Mouse (Mus musculus): Measurements from ENCODE around the gene Vmn2r114. TPM values are rescaled to one million over a fixed set of nuclear protein-coding genes. Genes with fewer than 3 reads are reported as not detected.
"Not testable (repeated sequence)": the region's sequence is repeated elsewhere in the genome, so short reads cannot be mapped to it uniquely, and the experiment has no call there.

Gene Vmn2r114
- not detected for total RNA-seq (2022)

- not testable (repeated sequence) for DNase-seq (ENCODE audit: low spot score in 2 of 2)
These were observed at the start of gene Vmn2r114 for GRCm38 (mm10) chr17:23312437-23312836. TSS of gene Vmn2r114 (minus strand) at chr17:23312537.

GRCm38 (mm10) chr17:23351644-23352043 is 39.3 kb upstream of the Vmn2r114 start:
- DNase-seq (ENCODE audit: low spot score in 2 of 2) = no peak

- not testable (repeated sequence) for DNase-seq (ENCODE audit: low spot score in 2 of 2)
These were observed 31.1 kb upstream of the Vmn2r114 start, which contains the start of gene Vmn2r115 for GRCm38 (mm10) chr17:23343441-23343840. TSS of gene Vmn2r115 (plus strand) at chr17:23343741.

GRCm38 (mm10) chr17:23330657-23331056 is 18.3 kb upstream of the Vmn2r114 start:
- no peak for DNase-seq (ENCODE audit: low spot score in 2 of 2)

Other genes starting within 250 kb of the Vmn2r114 start
- gene Zfp40, start 119.3 kb downstream of the Vmn2r114 start, total RNA-seq (2022) = 10 to 100 TPM; 18.5 to 23.4 (median 21.4) TPM
- under 1 TPM in 1 of 4 experiments, not detected in 3; 0.02 TPM for gene Vmn2r115, start 31.2 kb upstream of the Vmn2r114 start, total RNA-seq (2022)
- not detected for gene Vmn2r116, start 72.1 kb upstream of the Vmn2r114 start, total RNA-seq (2022)
- gene Vmn2r117, start 167.2 kb upstream of the Vmn2r114 start, total RNA-seq (2022) = not detected